Mouse (Mus musculus): ENCODE results near the gene Ube2l6. TPM values are rescaled to one million over a fixed set of nuclear protein-coding genes. Genes with fewer than 3 reads are reported as not detected.

Ube2l6 gene
- polyA plus RNA-seq (2012; rRNA removed): 18.1 and 24.1 TPM in 2 replicates

DNA sequence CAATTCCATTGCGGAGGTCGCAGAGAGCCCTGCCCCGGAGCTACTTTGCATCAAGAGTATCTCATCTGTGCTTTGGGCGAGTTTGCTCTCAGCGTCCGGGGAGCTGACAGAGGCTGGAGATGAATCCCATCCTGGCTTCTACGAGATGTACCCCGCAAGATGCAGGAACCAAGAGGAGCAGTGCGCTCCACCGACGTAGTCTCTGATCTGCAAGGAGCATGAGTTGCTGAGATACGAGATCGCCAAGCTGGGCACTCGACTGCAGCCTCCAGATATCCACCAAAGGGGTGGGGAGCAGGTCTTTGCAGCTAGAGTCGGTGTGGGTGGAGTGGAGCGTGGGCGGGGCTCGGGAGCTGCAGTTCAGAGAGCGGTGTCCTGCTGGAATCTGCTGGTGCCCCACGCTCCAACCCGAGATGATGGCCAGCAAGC, at the start of gene Ube2l6:
Gene Ube2l6, plus strand, starts transcription at position 336 of the 429 bp plus-strand sequence.
- Histone ChIP-seq H3K36me3 (ENCODE audit: control insufficient read depth, insufficient read depth, low read length) (no peaks in the 10 kb centered on the region), H3K4me3 (ENCODE audit: insufficient read depth, low read depth, low read length) (peak within 1 kb of the TSS; percentile 78), H3K27me3 (replicated peaks; ENCODE audit: control insufficient read depth, insufficient read depth, low read length) (no peaks in the 10 kb centered on the region), H3K4me1 (ENCODE audit: control insufficient read depth, insufficient read depth, low read length) (0 out of 2 replicates have a peak, but pooled peaks cover 2% of the 10 kb centered on the region), H3K27ac (ENCODE audit: insufficient read depth, low read depth, low read length) (peak within 1 kb of the TSS; percentile 39)
- DNase-seq: peak; percentile 76
- TF ChIP-seq CTCF (conservative IDR thresholded peaks at IDR 0.05; ENCODE audit: insufficient read depth, insufficient read length, low read depth, low read length): 0 out of 2 replicates have a peak, but pooled peaks have one; percentile 1
- no peak for TF ChIP-seq POLR2A (IDR thresholded peaks at IDR 0.05; ENCODE audit: low read depth, low read length)
- WGBS: under 1% methylated on average over 21 of the region's 21 CpGs

GRCm38 (mm10) chr2:84750115-84750514, 48.5 kb upstream of the Ube2l6 start:
- WGBS: 57% methylated on average over 6 of the region's 6 CpGs
- Histone ChIP-seq H3K36me3 (ENCODE audit: control insufficient read depth, insufficient read depth, low read length) (no peaks in the 10 kb centered on the region), H3K27me3 (replicated peaks; ENCODE audit: control insufficient read depth, insufficient read depth, low read length) (no peaks in the 10 kb centered on the region), H3K27ac (ENCODE audit: insufficient read depth, low read depth, low read length) (no peak overlapping the region), H3K4me3 (ENCODE audit: insufficient read depth, low read depth, low read length) (no peak overlapping the region), H3K4me1 (ENCODE audit: control insufficient read depth, insufficient read depth, low read length) (no peaks in the 10 kb centered on the region)
- TF ChIP-seq POLR2A (IDR thresholded peaks at IDR 0.05; ENCODE audit: low read depth, low read length) (no peak), CTCF (conservative IDR thresholded peaks at IDR 0.05; ENCODE audit: insufficient read depth, insufficient read length, low read depth, low read length) (no peak)
- DNase-seq: no peak

DNA sequence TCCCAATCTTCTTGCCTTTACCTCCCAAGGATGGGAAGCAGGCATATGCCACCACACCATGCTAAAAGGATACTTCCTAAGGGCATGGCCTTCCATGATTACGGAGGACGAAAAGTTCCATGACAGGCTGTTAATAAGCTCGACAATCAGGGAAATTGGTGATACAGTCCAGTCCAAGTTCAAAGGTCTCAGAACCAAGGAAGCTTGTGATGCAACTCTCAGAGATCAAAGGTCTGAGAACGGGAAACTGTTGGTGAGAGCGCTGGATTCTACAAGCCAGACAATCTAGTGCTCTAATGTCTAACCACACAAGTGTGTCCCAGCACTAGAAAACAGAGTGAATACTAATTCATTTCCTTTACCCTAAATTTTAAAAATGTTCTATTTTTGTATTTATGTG, 42.4 kb upstream of the Ube2l6 start:
- H3K27me3 ChIP-seq (replicated peaks; ENCODE audit: control insufficient read depth, insufficient read depth, low read length): no peaks in the 10 kb centered on the region
- H3K27ac ChIP-seq (ENCODE audit: insufficient read depth, low read depth, low read length): peak overlapping the region; percentile 96
- peak; percentile 89 for DNase-seq
- H3K4me3 ChIP-seq (ENCODE audit: insufficient read depth, low read depth, low read length): no peak overlapping the region
- no peaks in the 10 kb centered on the region for H3K36me3 ChIP-seq (ENCODE audit: control insufficient read depth, insufficient read depth, low read length)
- whole genome bisulfite sequencing: 56% methylated on average over 5 of the region's 5 CpGs
- peaks cover 17% of the 10 kb centered on the region; the same call in 1 of the 2 replicates for H3K4me1 ChIP-seq (ENCODE audit: control insufficient read depth, insufficient read depth, low read length)
- no peak for TF ChIP-seq CTCF (conservative IDR thresholded peaks at IDR 0.05; ENCODE audit: insufficient read depth, insufficient read length, low read depth, low read length)
- TF ChIP-seq POLR2A (IDR thresholded peaks at IDR 0.05; ENCODE audit: low read depth, low read length): no peak

DNA sequence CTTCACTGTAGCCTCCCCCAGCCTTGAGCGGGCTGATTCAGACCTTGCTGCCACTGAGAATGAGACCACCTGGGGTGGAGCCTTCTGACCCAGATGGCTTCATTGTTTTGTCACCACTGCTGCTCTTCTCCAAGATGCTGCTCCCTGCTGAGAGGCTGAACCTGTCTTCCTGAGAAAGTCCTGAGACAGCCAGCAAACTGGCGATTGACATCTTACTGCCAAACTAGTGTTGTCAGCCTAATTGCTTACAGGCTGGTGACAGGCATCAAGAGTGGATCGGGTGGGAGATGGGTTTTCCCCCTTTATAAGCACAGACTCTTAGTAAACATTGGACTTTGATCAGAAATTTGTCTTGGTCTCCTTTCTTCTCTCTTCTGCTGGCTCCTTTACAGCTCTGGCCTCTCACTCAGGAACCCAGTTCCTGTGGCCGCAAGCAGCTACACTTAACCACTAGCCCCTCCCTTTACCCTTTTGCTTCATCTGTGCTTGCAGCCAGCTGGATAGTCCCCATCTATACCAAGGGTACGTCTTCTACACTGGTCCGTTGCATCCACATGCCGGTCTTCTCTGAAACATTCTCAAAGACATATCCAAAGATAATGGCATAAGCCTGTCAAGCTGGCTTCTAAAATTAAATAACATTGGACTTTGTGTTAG, 41.5 kb upstream of the Ube2l6 start:
- H3K27ac ChIP-seq (ENCODE audit: insufficient read depth, low read depth, low read length): peak overlapping the region; percentile 96
- H3K36me3 ChIP-seq (ENCODE audit: control insufficient read depth, insufficient read depth, low read length): no peaks in the 10 kb centered on the region
- DNase-seq: no peak
- H3K4me3 ChIP-seq (ENCODE audit: insufficient read depth, low read depth, low read length): no peak overlapping the region
- no peaks in the 10 kb centered on the region for H3K27me3 ChIP-seq (replicated peaks; ENCODE audit: control insufficient read depth, insufficient read depth, low read length)
- no peak for TF ChIP-seq POLR2A (IDR thresholded peaks at IDR 0.05; ENCODE audit: low read depth, low read length)
- no peak for TF ChIP-seq CTCF (conservative IDR thresholded peaks at IDR 0.05; ENCODE audit: insufficient read depth, insufficient read length, low read depth, low read length)
- WGBS: 67% methylated on average over 7 of the region's 7 CpGs
- peaks cover 17% of the 10 kb centered on the region; the same call in 1 of the 2 replicates for H3K4me1 ChIP-seq (ENCODE audit: control insufficient read depth, insufficient read depth, low read length)

DNA sequence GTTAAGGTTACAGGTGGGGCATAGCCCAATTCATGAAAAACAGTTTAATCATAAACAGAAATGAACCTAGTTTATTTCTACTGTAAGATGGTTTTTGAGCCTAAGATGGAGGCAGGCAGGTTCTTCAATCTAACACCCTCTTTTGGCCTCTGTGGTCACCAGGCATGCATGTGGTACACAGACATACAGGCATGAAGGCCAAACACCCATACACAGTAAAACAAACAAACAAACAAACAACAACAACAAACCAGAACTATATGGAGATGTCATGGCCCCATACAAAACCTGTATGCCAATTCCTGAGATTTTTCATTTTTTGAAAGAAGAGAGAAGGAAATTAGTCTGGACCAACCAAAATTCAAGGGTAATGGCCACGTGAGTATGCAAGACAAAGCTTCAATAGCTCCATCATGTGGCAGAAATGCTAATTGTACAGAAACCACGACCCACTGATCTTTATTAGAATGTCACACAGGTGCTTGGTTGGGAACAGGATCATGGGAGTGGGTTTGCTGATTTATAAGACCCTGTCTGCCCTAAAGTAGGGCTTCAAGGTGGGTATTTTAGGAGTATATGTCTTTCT, 40.0 kb upstream of the Ube2l6 start:
- WGBS: 0% methylated on average over 2 of the region's 2 CpGs
- TF ChIP-seq POLR2A (IDR thresholded peaks at IDR 0.05; ENCODE audit: low read depth, low read length): no peak
- TF ChIP-seq CTCF (conservative IDR thresholded peaks at IDR 0.05; ENCODE audit: insufficient read depth, insufficient read length, low read depth, low read length): peak; percentile 41
- no peak overlapping the region for H3K4me3 ChIP-seq (ENCODE audit: insufficient read depth, low read depth, low read length)
- no peaks in the 10 kb centered on the region for H3K36me3 ChIP-seq (ENCODE audit: control insufficient read depth, insufficient read depth, low read length)
- peak; percentile 82 for DNase-seq
- H3K27me3 ChIP-seq (replicated peaks; ENCODE audit: control insufficient read depth, insufficient read depth, low read length): no peaks in the 10 kb centered on the region
- H3K4me1 ChIP-seq (ENCODE audit: control insufficient read depth, insufficient read depth, low read length): peaks cover 17% of the 10 kb centered on the region; the same call in 1 of the 2 replicates
- H3K27ac ChIP-seq (ENCODE audit: insufficient read depth, low read depth, low read length): no peak overlapping the region

DNA sequence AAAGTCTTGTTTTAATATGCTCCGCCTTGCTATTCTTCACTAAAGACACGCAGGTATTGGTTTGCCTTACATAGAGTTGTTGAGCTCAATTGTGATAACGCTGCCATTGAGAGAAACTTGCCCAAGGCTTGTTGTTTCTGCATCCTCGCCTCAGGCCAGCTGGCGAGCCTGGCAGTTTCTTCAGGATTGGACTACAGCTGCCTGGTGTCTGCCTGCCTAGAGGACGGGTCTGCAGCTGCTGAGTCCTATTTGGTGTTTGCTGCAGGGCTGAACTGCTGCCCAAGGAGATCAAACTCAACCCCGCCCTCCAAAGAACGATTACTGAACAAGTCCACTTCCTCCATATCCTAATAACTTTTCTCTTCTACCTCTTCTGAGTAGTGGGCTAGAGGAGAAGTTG, 37.9 kb upstream of the Ube2l6 start:
- H3K4me1 ChIP-seq (ENCODE audit: control insufficient read depth, insufficient read depth, low read length): peaks cover 17% of the 10 kb centered on the region; the same call in 1 of the 2 replicates
- H3K36me3 ChIP-seq (ENCODE audit: control insufficient read depth, insufficient read depth, low read length): no peaks in the 10 kb centered on the region
- no peak overlapping the region for H3K27ac ChIP-seq (ENCODE audit: insufficient read depth, low read depth, low read length)
- TF ChIP-seq POLR2A (IDR thresholded peaks at IDR 0.05; ENCODE audit: low read depth, low read length) (no peak), CTCF (conservative IDR thresholded peaks at IDR 0.05; ENCODE audit: insufficient read depth, insufficient read length, low read depth, low read length) (no peak)
- H3K27me3 ChIP-seq (replicated peaks; ENCODE audit: control insufficient read depth, insufficient read depth, low read length): no peaks in the 10 kb centered on the region
- WGBS: 73% methylated on average over 8 of the region's 8 CpGs
- no peak for DNase-seq
- H3K4me3 ChIP-seq (ENCODE audit: insufficient read depth, low read depth, low read length): no peak overlapping the region

DNA sequence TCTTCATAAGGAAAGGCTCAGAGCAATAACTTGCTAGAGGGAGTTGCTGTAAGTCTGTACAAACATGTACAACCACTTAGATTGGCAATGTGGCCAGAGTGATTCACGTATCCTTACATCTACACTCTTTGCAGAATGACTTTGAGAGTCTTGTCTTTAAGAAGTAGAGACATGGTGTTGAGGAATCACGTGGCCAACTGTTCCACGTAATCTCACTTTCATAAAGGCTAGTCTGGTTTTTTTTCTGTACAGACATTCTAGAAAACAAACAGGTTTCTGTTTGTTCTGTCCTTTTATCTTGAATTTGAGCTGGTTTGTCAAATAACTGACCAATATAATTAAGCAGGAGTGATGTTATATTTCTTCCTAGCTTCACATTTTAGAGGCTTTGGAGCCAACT, 37.3 kb upstream of the Ube2l6 start:
- Histone ChIP-seq H3K27me3 (replicated peaks; ENCODE audit: control insufficient read depth, insufficient read depth, low read length) (no peaks in the 10 kb centered on the region), H3K36me3 (ENCODE audit: control insufficient read depth, insufficient read depth, low read length) (no peaks in the 10 kb centered on the region), H3K27ac (ENCODE audit: insufficient read depth, low read depth, low read length) (no peak overlapping the region), H3K4me1 (ENCODE audit: control insufficient read depth, insufficient read depth, low read length) (peaks cover 14% of the 10 kb centered on the region; the same call in 1 of the 2 replicates), H3K4me3 (ENCODE audit: insufficient read depth, low read depth, low read length) (no peak overlapping the region)
- TF ChIP-seq CTCF (conservative IDR thresholded peaks at IDR 0.05; ENCODE audit: insufficient read depth, insufficient read length, low read depth, low read length) (no peak), POLR2A (IDR thresholded peaks at IDR 0.05; ENCODE audit: low read depth, low read length) (no peak)
- no peak for DNase-seq
- 88% methylated on average over 3 of the region's 3 CpGs for WGBS

All from kidney, adult 2 months (tissue).